Mouse (Mus musculus) liver (tissue): ENCODE results near the gene Lrrc1.

Experiments
- DNase-seq: peaks from one replicate; pipeline ENCODE4 v3.0.0-alpha.2; 2020; ENCODE audit warnings: mixed read lengths

Gene Lrrc1

DNA sequence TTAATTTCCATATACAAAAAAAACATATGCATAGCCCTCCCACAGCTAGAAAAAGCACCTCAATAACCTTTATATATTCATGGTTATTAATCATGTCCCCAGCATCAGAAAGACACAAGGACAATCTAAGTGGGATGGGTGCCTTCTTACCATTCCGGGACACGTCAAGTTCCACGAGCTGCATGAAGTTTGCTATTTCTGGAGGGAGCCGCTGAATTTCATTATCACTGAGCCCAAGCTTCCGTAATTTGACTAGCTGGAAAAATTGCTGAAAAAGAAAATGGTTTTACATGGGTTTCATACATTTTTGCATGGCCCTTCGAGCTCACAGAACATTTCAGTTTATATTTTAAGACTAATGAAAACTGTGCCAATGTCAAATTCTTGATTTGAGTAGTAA lies 45.6 kb downstream of the Lrrc1 start:
- DNase-seq = no peak

DNA sequence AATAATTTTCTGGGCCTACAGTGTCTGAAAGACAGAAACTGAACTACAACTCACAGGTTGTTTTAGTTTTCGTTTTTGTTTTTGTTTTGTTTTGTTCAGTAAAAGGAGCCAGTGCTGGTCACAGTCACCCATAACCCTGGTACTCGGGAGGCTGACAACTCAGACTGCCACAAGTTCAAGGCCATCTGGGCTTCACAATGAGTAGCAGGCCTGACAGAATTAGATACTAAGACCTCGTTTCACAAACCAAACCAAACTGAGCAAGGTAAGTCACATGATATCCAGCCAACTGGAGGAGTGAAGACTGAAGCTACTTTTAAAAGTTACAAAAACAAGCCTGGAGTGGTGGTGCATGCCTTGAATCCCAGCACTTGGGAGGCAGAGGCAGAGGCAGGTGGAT lies 46.3 kb downstream of the Lrrc1 start:
- DNase-seq = no peak

DNA sequence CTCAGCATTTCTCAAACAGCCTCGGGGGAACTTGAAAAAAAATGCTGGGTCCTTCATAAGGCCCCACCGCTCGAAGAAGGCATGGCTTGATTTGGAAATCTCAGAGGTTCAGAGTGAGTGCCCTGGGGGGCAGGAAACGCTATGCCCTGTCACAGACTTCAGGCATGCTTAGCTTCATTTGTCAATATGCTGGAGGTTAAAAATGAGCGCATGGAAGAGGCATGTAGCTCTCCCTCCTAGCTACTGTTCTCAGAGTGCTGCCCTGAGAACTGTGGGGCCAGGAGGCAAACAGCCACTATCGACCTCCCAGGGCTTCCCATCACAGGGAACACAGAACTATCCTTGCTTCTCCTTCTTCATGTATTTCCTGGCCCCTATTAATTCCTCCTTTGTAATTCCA lies 47.5 kb downstream of the Lrrc1 start:
- DNase-seq = no peak

DNA sequence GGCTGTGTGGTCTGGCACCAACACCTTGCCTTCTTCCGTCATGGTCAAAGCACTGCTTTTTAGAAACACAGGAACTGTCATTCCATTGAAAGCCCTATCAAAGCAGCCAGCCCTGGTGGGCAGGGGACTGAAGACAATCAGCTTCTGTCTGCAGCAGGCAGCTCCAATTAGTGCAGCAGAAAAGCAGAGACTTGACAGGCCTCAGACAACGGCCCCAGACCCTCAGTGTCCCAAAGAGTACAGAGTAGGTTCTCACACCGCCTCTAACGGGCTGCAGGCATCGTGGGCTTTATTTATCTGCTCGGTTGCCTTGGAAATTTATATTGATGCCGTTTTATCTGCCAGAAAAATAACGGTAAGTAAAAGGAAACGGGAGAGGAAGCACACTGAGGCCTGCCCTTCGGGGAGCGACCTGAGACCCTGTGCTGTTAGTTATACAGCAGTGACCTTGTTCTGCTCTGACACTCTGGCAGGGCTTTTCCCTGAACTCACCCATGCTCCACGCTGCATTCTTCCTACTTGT lies 48.1 kb downstream of the Lrrc1 start:
- DNase-seq = no peak

DNA sequence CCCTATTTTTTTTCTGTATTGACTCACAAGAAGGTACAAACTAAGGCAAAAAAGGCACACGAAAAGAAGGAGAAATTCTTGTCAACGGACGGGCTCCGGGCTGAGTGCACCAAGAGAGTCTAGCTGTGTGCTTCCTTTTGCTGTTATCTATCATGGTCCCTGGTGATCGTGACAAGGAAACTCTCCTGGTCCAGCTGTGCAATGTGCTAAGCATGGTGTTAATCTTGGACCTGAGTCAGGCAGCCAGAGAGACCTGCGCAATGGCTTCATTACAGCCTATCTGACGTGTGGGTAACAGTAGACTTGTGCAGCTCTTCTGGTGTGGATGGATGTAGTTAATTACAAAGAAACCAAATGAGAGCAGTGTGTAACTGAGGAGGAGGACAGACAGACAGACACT lies 50.4 kb downstream of the Lrrc1 start:
- no peak for DNase-seq

DNA sequence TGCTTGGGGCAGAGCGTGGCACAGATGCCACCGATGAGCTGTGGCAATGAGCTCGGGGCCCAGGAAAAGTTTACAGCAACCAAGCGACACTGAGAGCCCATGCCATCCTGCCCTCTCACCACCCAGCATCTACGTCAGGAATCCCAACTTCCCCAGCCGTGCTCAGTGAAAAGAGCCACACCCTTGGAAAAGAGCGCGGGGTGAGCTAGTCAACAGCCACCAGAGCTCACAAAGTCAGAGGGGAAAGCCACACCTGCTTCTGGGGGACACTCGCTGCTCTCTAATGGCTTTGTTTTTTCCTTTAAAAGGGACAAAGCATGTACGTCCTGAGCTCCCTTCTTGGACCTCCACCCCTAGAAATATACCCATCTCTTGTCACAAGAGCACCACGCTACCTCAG lies 56.1 kb downstream of the Lrrc1 start:
- DNase-seq = no peak

DNA sequence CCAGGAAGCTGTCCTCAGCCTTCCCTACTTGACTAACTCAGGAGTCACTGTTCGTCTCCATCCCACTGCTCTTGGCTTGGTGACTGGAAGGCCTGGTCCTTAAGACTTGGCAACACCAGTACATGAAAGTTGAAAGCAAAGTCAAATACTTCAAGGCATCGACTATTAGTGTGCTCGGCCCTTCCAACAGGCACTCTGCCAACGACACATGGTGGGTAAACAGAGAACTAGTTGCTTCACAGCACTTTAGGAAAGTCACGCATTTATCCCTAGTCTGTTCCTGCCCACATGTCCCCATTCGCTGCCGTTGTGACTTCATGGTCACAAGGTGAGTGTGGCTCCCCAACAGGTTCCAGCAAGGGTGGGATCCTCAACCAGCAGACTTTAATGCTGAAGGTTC lies 57.2 kb downstream of the Lrrc1 start:
- DNase-seq = no peak

DNA sequence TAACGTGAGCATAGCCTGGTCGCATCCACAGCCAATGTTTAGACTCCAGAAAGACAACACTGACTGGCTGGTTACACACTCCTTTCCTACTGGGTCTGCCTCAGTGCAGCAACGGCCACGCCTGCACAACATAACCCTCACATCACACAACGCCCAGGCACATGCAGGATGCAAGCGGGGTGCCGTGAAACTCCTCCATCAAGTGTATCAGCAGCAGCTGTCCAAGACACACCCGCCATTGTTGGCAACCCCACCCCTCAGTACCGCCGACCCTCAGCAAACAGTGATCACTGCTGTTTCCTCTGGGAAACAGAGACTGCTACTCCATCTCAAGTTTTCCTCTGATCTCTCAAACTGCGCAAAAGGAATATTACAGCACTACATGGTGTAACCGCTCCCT lies 58.8 kb downstream of the Lrrc1 start:
- no peak for DNase-seq

DNA sequence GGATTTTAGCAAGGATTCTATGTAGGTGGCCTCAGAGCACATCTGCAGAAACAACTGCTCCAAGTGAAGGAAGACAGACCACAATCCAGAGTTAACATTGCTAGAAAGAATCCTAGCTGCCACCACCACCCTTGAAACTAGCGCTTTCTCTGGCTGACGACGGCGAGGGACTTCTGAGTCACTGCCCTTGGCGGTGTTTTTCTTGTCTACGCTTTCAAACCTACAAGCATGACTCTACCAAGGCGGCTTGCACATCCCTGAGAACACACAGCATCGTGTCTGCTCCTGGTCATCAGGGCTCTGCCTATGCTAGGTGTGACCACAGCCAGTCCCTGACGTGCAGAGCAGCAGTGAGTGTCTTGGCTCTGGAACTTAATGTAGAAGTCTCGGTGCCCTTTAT lies 59.9 kb downstream of the Lrrc1 start:
- DNase-seq = no peak

DNA sequence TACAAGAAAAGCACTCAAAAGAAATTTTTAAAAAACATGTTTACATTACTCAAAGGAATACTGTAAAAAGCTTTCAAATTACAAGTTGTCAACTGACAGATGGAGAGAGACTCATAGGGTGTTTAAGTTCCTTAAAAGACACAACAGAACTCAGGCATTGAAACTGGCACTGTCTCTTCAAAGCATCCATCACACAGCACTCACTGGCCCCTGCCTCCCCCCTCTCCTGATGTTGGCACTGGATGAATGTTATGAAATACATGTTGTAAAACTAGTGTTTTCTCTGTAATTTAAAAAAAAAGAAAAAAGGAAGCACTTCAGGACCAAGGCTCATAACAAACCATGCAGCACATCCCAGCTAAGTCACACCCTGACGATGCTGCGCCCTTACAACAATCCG lies 61.1 kb downstream of the Lrrc1 start:
- DNase-seq = no peak

DNA sequence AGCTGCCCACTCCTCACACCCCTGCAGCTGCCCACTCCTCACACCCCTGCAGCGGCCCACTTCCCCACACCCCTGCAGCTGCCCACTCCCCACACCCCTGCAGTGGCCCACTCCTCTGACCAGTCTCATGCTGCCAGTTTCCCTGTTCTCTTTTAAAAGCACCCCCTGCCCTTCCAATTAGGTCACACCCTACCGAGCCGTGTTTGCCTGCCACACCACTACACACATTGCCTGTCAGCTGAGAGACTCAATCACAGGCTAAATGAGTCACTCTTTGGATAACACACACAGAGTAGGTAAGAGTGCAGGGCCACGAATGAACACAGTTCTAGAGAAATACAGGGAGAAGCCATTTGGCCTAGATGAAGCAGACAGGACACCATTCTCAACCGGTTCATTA lies 62.4 kb downstream of the Lrrc1 start:
- DNase-seq = no peak

DNA sequence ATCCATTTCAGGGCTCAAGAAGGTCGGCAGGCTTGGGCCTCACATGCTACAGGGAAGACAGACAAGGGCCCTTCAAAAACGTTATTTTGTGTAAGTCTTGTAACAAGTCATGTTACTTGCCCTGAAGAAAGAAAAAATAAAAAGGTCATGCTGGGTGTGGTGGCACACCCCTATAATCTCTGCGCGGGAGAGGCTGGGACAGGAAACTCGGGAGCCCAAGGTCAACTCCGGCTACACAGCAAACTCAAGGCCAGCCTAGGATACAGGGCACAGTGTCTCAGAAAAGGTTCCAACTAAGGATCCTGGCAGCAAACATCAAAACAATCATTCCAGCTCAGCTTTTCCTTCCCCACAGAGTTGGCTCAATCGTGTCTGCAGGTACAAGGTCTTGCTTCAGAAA lies 63.3 kb downstream of the Lrrc1 start:
- no peak for DNase-seq

DNA sequence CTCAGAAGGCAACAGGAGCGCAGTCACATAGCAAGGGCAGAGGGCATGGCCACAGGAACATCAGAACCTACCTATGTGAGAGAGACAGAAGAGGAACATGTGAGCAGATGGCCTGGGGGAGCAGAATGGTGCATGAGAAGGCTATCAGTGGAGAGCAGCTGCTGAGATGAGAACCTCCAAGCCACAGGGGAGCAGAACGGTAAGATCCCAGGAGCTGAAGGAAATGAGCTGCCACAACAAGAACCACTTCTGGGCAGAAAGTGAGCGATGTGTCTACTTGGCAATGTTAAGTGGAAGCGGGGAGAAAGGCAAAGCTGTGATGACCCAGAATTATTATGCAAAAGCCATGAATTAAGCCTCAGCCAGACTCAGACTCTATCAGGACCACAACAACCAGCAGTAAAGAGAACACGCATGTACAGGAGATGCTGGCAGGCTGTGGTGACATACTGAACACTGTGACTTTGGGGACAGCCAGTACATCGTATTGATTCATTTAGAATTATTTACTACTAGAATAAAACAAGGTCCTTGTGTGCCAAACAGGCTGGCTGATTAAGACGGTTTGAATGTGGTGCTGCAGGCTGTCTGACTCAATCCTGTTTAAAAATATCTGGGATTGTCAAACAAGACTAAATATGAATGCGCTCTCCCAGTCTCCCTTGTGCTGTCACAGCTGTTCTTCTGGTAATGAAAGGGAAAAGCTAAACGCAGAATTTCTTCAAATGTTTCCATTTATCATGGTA lies 63.9 kb downstream of the Lrrc1 start:
- DNase-seq = no peak

DNA sequence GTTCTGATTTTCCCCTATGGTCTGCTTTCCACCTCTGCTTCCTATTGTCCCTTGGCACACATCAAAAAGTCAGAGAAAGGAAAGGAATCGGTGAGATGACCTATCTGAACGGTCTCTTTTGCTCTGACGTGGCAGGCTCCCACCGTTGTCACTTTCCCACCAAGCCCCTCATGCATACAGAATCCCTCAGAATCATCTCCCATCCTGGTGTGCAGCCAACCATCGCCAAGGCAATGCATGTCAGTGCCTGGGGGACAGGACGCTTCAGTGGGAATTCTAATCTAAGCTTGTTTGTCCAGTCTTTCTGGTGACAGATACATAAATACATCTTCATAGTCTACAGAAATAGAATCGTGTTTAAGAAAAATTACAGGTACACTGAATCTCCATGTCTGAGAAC lies 64.7 kb downstream of the Lrrc1 start:
- no peak for DNase-seq

DNA sequence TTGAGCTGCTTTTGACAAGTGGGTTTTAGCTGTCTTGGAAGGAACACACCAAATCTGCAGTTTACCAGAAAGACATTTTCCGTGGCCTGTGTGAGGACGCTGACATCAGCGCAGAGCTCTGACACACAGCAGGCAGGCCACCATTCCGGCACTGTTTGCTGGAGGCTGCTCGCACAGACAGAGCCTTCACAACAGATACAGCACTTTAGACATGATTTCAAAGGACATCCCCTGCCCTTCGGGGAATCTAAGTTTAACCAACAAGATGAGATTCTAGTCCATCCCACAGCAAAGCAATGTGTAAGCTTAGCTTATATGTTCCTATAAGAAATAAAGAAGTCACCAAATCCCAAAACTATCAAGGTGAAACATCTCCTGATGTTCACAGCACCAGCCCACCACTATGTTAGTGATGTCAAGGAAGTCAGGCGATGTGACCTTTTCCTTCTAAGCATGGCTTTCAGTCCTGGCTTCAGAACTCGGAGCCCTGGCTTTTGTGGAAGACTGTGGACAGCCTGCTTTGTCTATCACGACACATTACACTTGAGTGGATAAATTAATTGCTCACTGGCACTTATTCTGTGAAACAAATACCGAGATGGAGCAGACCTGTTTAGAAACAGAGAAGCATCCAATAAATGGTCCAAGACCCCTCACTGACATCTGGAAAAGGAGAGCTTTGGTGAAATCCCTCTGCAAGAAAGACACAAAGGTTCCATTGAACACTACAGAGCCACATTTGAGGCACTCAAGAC lies 66.3 kb downstream of the Lrrc1 start:
- DNase-seq = no peak

DNA sequence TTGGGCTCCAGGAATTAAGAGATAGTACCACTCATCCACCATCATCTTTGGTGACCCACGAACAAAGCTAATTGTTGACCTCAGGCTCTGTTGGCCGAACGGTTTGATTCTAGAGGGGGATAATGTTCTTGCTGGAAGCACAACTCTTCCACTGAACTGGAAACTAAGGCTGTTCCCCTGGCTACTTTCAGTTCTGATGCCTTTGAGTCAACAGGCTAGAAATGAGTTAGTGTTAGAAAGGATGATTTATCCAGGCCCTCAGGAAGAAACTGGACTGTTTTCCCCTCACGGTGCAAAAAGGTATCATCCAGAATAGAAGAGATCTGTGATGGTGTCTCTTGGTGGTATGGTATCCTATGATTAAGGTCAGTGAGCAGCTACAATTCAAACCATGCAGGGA lies 70.1 kb downstream of the Lrrc1 start:
- no peak for DNase-seq

DNA sequence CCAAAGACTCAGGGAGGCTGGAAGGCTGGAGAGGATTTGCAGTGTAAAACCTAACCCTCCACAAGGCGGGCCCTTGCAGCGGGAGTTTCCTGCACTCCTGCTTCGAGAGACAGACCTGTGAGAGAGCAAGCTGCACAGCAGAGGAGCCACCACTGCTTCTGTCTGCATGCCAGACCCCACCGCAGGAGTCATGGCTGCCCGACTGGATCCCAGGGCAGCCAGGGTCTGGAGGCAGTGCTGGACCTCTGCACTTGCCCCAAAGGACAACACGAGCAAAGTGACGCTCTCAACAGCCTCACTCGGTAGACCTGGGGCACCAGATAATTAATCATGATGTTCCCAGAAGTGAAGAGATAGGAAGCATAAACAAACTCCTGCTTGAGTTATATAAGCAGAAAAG lies 72.1 kb downstream of the Lrrc1 start:
- no peak for DNase-seq

DNA sequence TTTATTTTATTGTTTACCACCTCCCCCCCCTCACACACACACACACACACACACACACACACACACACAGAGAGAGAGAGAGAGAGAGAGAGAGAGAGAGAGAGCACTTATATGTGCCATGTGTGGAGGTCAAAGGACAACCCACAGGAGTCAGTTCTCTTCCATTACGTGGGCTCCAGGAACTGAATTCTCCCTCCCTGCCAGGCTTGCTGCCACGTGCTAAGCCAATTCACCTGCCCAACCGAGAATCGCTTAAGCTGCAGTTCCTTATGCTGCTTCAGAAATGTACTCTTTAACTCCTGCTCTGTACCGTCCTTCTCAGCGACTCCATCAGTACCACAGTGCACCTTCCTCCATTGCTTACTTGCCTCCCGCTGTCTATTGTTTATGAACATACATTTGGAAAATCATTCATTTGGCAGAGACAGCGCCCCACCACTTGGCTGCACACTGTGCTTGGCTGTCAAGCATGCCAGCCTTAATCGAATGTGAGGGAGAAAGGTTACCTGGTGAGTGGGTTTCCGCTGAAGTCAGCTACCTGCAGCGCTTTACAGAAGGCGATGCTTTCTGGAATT lies 72.9 kb downstream of the Lrrc1 start:
- no peak for DNase-seq

DNA sequence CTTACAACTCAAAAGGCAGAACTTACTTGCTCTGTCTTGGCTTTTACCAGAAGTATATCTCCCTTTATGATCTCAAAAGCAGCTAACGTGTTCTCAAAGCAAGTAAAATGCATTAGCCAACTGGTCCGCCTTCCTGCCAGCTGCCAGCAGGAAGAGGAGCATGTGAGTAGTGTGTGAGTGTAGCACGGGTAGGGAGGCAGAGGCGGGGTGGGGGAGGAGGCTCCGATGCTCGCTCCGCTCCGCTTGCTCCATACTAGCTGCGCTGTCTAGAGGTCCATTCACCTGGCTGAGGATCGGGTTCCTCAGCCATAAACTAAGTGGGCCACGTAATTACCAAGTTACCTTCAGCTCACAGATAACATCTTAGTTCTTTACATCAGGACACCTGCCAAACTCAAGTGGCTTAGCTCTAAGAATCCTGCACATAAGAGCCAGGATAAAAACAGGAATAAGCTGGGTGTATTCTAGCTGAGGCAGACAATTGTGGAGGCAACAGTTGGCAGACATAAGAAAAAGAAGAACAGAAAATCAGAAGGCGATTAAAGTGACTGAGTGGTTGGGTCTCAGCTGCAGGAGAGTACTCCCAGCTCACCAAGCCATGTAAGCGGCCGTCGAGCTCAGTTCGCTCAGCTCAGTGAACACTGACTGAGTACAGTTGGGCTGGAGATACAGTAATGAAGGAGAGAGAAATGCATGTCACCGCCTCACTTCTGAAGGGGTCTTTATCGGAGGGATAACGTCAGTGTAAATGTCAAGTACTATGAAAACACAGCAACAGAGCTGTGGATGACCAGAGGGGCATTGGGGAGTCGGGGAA lies 74.7 kb downstream of the Lrrc1 start:
- no peak for DNase-seq

DNA sequence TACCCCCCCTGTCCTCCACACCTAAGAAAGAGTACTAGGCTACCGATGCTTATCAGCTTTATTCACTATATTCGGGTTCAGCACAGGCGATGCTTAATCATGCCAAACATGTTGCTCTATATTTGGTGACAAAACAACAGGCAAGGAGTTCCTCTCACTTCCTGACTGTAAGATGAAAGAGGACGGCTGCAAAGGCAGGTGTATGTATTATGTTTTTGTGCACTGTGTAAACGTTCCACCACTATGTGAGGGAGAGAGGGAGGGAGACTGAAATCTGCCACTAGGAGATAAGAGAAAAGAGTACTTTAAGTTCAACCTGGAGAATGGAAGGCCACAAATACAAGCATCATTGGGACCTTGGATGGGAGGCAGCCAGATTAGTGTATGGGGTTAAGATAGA lies 77.7 kb downstream of the Lrrc1 start:
- no peak for DNase-seq

DNA sequence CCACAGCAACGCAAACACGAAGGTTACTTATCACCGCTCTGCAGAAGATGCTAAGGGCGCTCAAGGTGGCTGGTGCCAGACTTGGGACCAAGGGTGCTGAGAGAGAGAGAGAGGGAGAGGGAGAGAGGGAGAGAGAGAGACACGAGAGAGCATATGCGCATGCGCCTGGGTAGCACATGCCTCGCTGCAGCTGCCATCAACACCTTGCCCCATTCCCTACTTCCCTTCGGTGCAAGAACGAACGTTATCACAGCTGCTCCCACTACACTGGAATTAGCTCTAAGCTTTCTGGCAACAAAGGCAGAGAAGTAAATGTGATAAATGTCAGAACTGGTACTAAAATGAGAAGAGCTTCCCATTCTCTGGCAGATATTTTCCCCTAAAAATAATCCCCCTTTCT lies 79.3 kb downstream of the Lrrc1 start:
- DNase-seq = no peak

DNA sequence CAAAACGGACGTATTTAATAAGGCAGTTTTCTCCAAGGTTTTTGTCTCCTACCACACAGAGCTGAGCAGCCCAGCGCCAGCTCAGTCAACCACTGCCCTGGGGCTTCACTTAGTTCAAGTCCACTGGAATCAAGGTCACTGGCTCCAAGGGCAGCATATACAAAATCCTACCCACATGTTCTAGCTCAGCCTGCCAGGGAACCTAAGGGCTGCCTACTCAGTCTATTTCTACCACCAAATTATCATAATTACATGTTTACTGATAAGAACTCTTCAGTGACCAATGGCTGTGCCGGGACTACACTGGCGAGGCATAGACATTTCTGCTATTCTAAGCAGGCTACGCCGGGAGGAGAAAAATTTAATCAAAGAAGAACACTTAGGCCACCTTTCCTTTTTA lies 80.8 kb downstream of the Lrrc1 start:
- DNase-seq = peak; percentile 23

DNA sequence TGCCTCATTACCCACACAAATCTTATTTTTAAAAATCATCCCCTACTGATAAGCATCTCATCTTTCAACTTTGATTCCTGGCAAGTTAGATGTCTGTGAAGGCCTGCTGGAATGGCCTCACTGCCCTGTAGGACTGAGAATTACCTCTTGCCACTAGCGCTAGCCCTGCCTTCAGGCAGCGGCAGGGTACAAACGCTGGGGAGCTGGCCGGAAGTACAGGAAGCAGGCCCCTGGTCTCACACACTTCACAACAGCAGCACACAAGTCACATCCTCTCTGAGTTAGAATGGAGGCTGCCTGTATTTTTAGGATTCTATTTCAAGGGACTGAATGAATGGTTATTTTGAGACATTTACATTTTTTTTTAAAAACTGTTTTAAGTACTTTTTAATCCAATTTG lies 81.5 kb downstream of the Lrrc1 start:
- DNase-seq = no peak
